Mouse (Mus musculus): ENCODE measurements at regions not wholly inside any gene's neighbourhood (a gene's known extent, or its start where the extent isn't known, plus 50 kb on each side); places are given as distances from the start of the nearest gene placed in this dataset.

DNA sequence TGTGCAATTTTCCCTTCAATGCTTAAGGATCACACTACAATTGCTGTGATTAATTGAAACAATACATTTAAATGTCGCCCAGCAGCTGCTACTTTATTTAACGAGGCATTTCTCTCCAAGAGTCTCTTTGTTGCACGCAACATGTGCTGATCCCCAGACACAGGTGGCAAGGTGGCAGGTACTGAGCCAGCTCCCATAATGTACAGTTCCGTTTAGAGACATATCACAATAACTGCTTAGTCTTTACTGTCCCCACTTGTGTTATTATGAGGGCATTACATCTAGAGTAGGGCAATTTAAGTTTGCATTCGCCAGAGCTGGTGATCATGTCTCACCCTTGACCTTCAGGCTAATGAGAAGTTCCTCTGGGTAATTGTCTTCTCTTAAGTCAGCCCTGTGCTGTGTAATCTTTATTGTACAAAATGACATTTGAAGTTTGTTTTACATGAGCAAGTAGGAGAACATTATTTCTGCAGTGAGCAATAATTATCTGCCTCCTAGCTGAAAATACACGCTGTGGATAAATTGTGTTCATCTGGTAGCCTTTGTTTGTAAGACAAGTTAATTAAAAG lies 1005.7 kb upstream of the Nudt12 start:
- no peak for DNase-seq

DNA sequence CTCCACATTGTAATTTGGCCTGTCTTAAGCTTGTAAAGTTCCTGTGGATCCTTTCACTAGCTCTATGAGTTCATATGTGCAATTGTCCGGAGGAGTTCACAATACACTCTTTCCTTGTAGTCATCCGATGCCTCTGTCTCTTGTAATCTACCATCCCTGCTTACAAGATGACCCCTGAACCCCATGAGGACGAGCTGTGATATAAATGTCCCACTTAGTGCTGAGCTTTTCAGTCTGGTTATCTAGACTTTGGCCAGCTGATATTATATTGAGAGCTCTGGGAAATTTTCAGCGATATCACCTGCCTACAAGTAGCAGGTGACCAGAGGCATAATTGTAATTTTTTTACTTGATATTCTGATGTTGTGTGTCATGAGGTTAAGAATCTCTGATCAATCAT lies 984.8 kb upstream of the Nudt12 start:
- no peak for DNase-seq

DNA sequence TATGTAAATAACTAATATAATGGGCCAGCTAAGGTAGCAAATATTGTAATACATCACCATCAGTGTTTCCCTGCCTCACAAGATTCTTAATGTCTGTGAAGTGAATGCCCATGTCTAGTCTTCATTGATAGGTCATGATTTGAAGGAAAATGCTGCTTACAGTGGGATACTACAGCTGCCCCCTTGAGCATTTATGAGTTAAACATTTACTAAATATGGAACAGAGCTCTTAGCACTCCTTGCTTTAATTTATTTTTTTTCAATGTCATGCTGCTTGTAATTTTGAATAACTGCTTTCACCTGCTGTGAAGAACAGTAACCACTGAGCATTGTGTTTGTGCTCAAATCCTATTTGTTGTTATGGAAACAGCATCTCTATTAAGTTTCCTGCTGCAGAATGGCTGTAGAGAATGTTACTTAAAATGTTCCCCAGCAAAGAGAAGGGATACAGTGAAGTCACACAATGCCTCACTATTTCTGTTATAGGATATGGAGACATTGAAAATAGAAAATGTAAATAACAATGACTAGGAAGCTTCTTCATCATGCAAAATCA lies 966.2 kb upstream of the Nudt12 start:
- DNase-seq: no peak

DNA sequence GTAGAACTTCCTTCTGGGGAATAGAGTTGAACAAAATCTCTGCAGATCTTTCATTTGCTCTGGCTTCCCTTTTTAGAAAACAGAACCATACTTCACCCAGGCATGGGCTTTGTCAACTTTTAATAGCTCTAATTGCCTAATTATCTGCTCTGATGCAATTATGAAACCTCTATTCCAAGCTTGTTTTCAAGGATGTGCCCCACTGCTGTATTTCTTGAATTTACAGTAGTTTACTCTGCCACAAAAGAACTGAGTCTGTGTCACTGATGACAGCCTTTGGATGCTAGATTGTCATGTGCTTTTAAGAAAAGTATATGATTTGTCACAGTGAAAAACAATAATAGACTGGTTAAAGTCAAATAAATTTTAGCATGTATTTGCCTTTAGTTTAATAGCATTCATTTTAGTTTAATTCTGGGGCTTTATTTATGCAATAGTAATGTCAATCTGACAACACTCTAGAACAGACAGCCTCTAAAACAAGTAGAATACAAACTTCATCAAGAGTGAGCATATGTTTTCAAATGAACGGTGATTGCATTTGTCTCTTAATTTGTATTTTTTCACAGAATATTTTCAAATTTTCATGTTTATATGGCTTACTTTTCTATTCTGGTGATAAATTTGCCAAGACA lies 964.1 kb upstream of the Nudt12 start:
- no peak for DNase-seq

DNA sequence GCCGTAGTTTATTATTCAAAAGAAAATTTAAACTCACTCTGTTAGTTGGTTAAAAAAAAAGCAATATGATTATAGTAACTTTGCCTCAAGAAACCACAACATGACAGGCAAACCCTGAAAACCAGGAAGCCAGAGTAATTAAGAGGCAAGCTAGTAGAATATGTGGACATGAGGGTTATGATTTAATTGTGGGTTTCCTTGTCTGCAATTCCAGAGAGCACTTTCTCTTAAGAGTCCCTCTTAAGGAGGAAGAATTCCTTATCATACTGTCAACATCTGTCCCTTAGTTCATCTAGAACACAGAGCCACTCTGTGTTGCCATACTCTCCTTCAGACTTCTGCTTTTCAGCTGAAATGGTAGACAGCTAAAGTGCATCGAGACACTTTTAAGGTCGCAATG lies 954.2 kb upstream of the Nudt12 start:
- no peak for DNase-seq

DNA sequence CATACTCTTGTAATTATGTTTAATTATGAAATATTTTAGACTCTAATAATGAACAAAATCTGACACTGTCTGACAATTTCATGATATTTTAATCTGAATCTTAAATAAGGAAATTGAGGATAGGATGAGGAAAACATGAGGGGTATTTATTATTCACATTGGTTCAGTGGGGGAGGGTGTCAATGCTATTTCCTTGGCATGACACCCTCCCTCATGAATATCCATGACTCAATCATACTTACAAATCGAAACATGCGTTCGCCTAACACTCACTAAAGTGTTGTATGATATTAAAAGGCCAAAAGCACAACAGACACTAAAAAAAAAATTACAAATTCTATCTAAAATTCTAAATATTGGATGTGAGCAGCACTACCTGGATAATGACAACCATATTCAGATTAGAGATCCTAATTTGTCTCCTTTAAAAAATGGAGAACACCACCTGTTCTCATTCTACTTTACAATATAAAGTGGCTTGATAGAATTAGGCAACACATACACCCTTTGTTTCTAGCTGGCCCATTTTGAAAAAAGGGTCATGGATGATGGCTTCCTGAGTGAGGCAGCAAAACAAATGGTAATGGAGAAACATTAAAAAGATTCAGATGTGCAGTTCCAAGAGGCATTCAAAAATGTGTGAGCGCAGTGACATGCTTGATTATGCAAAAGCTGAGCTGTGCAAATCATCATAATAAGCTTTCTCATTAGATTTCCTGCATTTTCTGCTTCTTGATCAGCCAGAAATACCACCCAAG lies 942.3 kb upstream of the Nudt12 start:
- DNase-seq: no peak

DNA sequence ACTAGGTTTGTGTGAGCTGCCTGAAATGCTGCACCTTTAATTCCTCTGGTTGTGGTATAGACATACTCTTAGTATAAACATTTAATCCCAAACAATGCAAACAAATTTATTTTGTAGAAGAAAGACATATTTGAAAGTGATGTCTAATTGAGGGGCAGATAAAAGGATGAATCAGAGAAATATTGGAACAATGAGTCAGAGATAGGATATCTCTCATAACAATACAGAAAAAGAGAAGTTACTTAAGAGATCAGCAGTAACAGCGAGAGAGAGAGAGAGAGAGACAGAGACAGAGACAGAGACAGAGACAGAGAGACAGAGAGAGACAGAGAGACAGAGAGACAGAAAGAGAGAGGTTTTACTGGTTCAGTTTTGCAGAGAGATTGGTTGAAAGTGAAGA lies 933.3 kb upstream of the Nudt12 start:
- DNase-seq: no peak

DNA sequence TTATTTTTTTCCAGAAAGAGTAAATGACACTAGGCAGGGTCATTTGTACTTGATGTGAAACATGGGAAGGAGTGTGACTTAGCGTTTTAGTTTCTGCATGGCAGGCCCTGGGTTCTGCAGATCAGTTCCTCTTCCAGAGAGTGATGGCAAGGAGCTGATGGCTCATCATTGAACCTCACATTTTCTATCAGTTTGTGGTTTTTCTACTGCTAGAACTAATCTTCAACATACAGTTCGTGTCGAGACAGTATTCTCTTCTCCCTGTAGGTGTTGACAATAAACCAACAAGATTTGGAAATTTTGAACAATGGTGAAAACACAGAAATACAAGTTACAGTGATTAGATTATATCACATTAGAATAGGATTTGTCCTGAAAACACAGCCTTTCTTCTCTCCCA lies 891.2 kb upstream of the Nudt12 start:
- DNase-seq: no peak

DNA sequence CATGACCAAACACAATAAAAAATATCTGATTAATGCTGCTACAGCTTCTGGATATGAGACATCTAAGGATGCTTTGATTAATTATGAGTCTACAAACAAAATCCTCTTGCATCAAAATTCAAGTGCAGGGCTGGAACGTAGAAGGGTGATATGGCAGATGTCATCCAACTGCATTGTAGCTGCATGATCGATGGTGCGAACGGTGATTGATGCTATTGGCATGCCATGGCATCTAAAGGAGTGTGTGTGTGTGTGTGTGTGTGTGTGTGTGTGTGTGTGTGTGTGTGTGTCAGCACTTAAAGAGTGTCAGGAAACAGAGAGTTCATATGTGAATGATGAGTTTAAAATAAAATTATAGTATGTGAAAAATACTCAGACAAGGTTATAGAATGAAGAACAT lies 864.6 kb upstream of the Nudt12 start:
- DNase-seq: peak; percentile 60 to 69

DNA sequence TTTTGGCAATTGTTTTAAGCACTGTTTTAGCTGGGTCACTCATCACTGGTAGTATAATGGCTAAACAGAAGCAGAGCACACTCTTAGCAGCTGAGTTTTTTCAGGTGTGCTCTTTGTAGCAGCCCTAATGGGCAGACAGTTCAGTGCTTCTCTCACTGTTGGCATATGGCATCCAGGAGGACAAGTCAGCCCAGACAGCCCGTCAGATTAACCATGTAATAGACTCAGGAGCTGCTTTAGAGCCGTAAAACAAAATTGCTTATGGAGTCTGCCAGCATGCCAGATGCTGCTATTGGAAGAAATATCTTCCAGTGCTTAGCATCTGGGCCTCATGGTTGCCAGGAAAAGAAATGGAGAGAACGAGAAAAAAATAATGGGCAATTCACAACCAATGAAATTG lies 835.7 kb upstream of the Nudt12 start:
- peak; percentile 77 to 82 for DNase-seq

DNA sequence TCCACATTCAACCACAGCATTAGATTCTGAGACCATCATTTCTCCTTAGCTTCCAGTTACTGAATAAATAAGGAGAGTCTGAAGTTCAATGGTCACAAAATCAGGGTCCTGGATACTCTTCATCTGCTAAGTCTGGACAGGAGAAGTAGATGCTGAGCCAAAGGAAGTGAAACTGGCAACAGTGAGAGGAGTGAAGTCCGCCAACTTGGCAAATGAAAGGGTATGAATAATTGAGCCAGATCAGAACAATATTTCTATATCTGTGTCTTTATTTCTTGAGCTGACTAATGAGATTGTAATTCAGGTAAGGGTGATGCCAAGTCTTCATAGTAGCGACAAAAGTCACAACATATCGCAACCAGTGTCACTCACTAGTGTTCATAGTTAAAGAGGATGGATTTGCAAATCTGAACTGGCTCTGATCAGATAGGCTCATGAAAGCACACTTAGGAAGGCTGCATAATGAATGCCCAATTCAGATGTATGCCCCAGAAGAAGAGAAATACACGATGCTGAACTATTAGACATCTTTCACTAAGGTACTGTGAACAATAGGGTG lies 832.2 kb upstream of the Nudt12 start:
- DNase-seq: peak; percentile 81 to 83

DNA sequence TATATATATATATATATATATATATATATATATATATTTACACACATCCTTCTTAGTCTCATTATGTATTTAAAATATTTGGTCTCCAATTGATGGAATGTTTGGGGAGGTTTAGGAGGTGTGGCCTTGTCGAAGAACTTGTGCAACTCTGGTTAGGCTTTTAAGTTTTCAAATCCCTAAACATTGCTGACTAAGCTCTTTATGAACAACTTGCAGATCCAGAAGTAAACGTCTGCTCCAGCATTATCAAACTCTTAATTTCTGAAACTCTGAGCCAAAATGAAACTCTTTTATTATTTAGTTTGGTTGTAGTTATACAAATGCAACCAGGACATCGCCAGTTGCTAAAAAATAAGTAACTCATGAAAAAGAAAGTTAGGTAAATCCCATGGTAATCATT lies 792.7 kb upstream of the Nudt12 start:
- no peak for DNase-seq

DNA sequence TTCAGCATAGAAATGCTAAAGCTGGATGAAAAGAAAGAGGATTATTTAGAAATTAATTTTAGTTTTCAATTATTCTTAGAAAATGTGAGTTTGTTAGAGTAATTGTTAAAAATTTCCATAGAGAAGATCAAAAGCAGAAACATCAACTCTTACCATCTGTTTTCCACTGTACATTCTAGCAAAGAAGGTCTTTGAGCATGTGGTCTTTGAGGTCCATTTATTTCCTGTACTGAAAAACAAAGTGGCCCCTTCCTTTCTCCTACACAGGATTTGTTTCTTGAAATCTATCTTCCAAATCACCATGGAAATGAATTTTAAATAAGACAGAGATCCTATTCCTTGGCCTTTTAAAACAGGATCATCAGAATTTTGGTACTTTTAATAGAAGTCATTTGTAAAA lies 780.3 kb upstream of the Nudt12 start:
- DNase-seq: no peak

DNA sequence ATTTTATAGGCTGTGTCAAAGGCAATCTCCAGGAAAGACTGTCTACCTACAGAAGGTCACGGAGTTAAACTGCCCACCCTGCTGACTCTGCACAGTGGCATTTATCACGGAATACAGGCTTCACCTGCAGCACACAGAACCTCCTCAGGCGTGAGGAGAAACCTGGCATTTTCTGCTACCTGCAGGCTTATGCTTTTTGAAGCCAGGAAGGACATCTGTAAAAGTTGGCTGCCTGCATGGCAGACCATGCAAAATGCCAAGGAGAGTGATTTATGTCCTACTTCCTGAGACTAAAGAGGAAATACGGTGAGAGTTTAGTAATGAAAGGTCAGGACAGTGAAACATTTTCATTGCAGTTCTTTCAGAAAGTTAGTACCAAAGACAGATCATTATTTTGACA lies 779.6 kb upstream of the Nudt12 start:
- DNase-seq: peak; percentile 79 to 84

DNA sequence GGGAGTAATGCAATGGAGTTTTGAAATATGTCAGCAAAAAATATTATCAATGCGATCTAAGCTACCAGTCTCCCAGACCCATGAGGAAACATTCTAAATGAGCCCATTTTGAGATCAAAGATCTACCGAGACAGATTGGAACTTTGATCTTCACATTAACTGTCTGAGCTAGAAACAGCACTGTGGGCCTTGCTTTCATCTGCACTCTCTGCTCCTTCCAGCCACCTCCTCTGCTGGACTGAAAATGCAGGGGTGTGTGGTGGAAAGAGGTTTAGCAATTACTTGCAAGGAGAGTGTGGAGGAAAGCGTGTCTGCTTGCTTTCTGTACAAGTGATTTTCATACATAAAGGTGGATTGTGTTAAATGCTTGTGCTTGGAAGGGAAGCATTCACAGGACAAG lies 760.9 kb upstream of the Nudt12 start:
- DNase-seq: no peak

DNA sequence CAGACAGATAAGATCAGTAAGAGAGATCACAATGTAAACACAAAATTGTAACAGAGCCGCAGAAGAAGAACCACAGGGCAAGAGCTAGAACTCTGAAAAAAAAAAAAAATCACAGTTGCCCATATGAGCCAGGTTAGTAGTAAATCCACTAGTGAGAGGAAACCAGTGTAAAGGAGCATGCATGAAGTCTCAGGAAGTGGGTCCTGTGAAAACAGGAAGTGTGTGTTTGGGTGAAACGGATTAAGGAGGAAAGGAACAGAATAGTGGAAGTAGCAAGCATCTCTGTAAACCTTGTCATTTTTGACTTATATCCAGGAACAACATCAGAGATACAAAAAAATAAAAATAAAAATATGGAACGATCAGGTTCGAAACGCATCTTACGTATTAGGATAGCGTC lies 753.4 kb upstream of the Nudt12 start:
- no peak for DNase-seq

DNA sequence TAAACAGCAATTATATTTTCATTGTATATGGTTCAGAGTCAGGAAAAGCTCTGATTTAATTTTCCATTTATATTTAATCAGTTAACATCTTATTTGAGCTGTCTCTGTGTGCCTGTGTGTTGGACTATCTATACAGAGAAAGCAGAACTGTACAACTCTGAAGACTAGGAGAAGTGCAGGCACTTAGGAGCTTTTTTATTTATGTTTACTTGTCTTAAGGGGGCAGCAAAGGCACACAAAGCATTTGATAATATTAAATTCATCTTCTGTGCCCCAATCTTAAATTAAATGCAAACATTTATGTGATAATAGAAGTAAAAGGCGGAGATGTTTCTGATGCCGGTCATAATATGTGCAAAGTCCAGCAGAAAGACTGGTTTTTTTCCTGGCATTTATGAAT lies 751.3 kb upstream of the Nudt12 start:
- DNase-seq: peak; percentile 31 to 39

DNA sequence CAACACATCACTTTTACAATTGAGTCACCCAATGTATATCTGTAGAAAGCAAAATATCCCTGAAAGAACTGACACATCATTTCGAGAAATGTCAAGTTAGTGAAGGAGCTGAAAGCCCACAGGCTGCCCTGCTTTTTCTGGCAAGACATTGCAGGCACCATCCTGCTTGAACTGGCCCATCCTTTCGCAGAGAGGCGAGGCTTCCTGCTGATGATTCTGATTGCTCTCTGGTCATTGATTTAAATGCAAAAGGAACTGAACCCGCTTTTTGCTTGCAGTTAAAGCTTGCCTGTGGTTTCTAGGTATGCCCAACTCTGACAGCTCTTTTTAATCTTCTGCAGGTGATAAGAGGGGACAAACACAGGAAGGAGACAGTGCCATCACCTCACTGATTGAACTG lies 748.9 kb upstream of the Nudt12 start:
- peak; percentile 35 to 60 for DNase-seq

DNA sequence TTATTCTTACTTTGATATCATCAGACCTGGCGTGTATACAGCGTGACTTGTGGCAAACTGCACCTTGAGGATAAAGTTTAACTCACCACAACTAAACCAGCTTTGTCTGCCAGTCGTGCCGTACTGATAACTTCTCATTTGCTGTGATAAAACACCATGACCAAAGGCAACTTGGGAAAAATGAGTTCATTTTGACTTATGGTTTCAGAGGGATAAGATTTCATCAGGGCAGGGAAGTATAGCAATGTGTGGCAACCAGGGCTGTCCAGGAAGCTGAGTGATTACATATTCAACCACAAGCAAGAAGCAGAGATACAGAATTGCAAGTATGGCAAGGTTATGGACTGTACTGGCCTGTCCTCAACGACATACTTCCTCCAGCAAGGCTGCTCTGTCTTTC lies 747.7 kb upstream of the Nudt12 start:
- DNase-seq: no peak

DNA sequence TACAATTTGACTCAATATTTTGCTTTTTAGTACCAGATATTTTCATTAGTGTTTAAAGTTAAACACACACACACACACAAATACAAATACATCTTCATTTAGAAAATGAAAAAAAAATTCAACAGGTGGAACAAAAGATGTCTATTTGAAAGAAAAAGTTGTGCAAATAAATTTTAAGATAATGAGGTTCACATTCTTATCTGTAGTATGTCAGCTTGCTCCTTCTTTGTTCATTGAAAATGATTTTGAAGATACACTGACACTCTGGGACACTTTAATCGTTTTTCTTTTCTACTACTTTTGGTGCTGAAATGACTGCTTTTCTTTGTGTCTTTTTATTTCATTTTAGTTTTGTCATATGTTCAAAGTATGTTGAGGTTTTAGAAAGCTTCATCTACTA lies 732.9 kb upstream of the Nudt12 start:
- no peak for DNase-seq

Data from cerebellum, postnatal 10 days (tissue).